Mouse (Mus musculus) pancreas, adult 10 weeks (tissue): ENCODE data around the gene Gm37419. TPM values are rescaled to one million over a fixed set of nuclear protein-coding genes. Genes with fewer than 3 reads are reported as not detected.

ENCODE experiments used
- polyA plus RNA-seq: library from polyadenylated mRNA; stranded (reverse); fragments of 350-450 nt; fragmentation: Illumina TruSeq; extraction: RNeasy Lipid Tissue Mini Kit (QIAGEN cat#74804); gene quantifications from one replicate; pipeline ENCODE4 v1.2.3, GENCODE M21; 2015; ENCODE audit warnings: low read depth, low replicate concordance; ENCODE audit not compliant: insufficient read depth

The Gm37419 gene
- not detected for polyA plus RNA-seq

DNA sequence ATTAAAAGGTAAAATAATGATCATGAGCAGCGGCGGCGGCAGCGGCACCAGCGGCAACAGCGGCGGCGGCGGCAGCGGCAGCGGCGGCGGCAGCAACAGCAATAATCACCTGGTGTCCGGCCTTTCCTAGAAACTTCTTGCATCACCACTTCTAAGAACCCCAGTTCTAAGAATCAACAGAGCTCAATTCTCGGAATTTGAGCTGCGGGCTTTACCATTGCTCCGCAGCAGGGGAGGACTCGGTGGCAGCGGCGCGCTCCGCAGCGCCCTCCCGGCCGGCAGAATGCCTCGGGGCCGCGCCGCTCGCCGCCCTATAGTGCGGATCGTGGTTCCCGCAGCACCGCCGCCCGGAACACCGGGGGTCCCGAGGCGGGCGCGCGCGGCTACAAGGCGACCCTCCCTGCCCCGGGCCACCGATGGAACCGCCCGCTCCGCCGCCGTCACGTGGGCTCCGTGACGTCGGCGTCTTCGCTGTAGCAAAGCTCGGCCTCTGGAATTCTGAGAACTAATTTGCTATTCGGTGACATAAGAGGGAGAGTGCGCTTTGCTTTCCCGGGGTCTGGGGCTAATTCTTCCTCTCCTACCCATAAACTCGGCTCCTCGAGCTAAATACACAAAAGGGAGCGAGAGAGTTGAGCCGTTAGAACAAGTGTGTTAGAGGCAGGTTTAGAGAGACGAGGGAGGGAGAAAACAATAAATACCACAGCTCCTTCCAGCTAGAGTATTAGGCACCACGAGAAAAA, at the start of gene Gm37419, which contains the start of gene Bcl6:
Gm37419 (plus strand) TSS at position 17 of the 743 bp plus-strand sequence.
Bcl6 (minus strand) TSS at position 387 of the 743 bp plus-strand sequence.

Other genes starting within 250 kb of the Gm37419 start
- 463 TPM for gene Sst, start 97.5 kb upstream of the Gm37419 start, polyA plus RNA-seq
- not detected for gene Rtp2, start 56.1 kb upstream of the Gm37419 start, polyA plus RNA-seq
- 2.6 TPM for gene Bcl6, start 370 bp downstream of the Gm37419 start, polyA plus RNA-seq